Mouse (Mus musculus) kidney, postnatal 10 days (tissue): ENCODE results near the gene Cyb5b.

Experiments used
- DNase-seq: peaks from one replicate; pipeline ENCODE4 v3.0.0; 2021; ENCODE audit warnings: mixed read lengths

The Cyb5b gene

GRCm38 (mm10) chr8:107233718-107234117 is 83.3 kb downstream of the Cyb5b start:
- DNase-seq = no peak
